Mouse (Mus musculus) T-cell, adult 2 months (primary cell): ENCODE data around the gene Map3k13.
"Not testable (repeated sequence)": the region's sequence is repeated elsewhere in the genome, so short reads cannot be mapped to it uniquely, and the experiment has no call there.

Experiments
- DNase-seq: peaks from one replicate; pipeline ENCODE4 v3.0.0; 2022; ENCODE audit warnings: low spot score

Gene Map3k13

GRCm38 (mm10) chr16:21807786-21808185 lies 13.6 kb downstream of the Map3k13 start:
- DNase-seq, result not testable (repeated sequence)

GRCm38 (mm10) chr16:21813164-21813834 lies 19.2 kb downstream of the Map3k13 start:
- no peak for DNase-seq

DNA sequence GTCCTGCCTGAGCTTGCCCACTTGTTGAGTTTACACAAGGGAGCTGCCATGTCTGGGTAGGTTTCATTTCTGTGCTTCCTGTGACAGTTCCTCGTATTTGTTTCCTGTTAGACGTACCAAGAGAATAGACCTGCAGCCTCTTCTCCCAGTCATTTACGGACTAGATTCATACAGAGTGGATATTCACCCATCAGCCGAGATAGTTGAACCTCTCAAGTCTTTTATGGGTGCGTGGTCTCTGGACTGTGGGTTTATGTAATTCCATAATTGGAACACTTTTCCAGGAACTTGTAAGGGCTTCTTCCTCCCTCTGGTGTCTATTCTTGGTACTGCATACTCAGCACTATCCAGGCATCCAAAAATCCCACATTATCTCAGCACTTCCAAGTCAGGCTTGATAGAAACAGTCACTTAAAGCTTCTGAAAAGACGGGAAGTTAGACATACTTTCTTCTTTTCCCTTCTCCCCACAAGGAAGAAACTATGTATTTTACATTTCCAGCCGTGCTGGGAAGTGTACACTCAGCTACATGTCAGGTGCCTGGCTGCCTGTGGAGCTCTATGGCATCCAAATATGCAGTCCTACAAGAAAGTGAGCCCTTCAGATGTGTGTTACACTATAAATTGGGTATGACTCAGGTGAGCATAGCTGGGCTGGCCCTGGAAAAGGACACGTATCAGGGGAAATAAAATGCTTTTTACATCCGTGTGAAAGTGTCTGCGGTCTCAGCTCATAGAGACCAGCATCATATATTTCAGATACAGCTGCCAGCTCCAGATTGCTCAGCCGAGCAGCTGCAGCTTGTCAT lies 20.9 kb downstream of the Map3k13 start:
- DNase-seq, result no peak

GRCm38 (mm10) chr16:21815669-21816010 lies 21.5 kb downstream of the Map3k13 start:
- DNase-seq, result no peak

DNA sequence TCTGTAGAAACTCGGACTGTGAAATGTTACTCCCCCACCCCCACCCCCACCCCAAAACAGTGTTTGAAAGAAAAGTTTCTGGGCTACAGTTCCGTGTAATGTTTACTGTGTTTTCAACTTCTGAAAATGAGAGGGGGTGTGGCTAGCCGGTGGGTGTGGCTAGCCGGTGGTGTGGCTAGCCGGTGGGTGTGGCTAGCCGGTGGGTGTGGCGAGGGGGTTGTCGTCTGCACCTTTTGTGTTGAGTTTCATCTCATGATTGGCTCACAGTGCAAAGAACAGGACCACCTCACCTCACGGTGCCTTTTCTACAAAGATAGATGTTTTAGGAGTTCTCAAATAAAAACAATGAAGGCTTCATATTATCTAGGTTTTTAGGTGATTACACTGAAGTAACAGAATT lies 24.0 kb downstream of the Map3k13 start:
- DNase-seq, result no peak

DNA sequence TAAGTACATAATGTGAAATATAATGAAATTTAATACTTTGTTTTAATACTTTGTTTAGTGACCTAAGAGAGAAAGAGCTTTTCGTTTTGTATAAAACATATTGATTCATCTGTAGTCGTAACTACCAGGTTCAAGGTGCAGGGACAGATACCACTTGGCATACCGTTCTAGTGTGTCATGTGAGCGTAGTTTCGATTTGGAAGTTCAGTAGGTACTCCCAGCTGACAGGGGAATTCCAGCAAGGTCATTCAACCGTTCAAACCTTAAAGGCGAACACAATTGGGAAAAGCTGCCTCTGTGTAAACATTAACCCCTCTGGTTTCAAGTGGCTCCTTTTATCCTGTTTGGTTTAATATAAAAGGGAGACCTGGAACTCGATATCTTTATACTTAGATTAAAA lies 24.5 kb downstream of the Map3k13 start:
- DNase-seq, result no peak

DNA sequence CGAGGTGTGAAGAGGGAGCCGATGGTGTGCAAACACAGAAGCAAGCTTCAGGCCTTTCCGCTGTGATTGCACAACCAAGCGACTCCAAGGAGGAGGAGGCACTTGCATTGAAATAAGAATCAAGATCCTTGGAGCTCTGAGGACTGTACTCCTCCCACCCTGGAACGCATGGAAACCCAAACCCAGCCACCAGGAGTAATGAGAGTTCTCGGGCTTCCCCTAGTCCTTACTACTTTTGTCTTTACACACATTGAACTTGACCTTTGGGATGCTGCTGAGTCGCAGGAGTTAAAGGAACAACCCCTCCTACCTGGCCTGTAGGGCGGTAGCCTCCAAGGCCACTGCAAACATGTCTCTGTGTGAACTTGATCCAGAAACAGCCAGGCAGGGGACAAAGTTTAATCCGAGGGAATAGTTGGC lies 31.5 kb downstream of the Map3k13 start:
- no peak for DNase-seq

- no peak for DNase-seq
Observed at GRCm38 (mm10) chr16:21827153-21827552, 33.0 kb downstream of the Map3k13 start.

- DNase-seq, result no peak
Observed at GRCm38 (mm10) chr16:21827581-21827980, 33.4 kb downstream of the Map3k13 start.

GRCm38 (mm10) chr16:21829711-21830110 lies 35.6 kb downstream of the Map3k13 start:
- no peak for DNase-seq

DNA sequence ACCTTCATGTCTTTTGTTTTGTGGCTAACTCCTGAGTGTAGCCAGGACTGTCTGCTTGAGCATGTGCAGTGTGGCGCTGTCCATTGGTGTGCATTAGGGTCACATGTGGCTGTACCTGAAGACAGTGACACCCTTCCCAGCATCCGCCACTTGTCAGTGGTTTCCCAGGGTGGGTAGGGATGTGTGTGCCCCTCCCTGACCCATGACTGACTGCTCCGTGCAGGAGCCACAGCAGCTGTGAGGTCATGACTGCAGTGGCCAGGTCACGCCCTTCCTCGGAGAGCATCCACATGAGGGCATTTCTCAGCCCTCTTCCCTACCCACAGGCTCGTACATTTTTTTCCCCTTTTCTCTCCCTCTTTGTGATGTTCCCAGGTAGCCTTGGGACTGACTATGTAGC lies 36.6 kb downstream of the Map3k13 start:
- DNase-seq, result no peak

DNA sequence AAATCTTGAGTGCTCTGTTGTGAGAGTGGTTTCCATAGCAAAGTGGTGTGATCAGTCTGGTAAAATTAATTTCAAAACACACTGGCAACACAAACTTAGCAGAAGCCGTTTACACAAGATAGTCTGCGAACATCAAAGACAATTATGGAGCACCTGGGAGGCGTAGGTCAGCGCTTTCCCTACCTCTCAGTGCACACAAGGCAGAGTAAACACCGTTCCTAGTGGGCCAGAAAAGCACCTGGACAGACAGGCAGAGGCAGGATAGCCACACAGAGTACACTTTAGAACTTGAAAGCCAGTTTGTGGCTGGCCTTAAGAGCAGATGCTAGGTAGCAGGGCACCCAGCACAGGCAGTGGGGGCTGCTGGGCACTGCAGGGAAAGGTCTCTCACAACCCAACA lies 37.6 kb downstream of the Map3k13 start:
- DNase-seq, result no peak

DNA sequence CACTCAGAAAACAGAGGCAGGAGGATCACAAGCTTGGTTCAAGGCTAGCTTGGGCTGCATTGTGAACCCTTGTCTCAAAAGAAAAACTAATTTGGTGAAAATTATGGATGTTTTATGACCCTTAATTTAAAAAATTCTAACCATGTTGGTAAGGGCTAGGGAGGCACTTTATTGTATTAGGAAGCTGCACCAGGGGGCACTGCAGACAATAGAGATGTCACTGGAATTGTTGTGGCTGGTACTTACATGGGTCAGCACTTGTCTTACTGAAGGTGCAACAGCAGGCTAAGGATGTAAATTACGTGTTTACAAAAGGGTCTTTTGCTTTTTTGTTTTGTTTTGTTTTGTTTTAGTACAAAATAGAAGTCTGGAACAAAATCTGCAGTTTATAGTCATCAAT lies 39.3 kb downstream of the Map3k13 start:
- DNase-seq, result no peak

DNA sequence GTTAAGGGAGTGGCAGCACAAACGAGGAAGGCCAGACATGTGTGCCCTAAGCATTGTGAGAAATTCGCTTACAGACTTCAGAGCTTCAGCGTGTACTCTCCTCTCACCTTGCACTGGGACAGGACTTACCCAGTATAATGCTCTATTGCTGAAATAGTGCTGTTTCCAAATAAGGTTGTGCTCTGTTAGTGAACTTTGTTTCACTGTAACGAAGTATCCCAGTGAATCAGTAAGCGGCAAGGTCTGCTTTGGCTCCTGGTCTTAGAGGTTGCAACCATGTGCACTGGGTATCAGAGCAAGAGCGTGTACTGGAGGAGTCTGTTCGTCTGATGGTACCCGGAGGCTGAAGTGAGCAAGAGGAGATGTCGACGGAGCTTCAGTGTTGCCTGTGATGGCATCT lies 39.8 kb downstream of the Map3k13 start:
- DNase-seq, result no peak

GRCm38 (mm10) chr16:21834866-21835583 lies 40.9 kb downstream of the Map3k13 start:
- no peak for DNase-seq

DNA sequence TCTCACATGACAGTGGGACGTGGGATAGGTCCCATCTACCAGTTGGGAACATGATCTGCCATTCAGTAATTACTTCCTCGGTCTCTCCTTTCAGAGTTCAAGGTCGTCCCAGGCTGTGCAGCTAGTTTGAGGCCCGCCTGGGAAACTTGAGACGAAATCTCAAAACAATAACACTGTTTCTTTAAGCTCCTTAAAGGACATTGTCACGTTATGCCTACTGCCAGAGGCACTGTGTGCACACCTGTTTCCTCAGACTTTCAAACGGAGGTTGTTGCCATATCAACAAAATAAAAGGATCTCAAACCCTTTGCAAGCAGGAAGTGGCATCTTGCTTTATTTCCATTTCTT lies 41.4 kb downstream of the Map3k13 start:
- peak; percentile 48 for DNase-seq

DNA sequence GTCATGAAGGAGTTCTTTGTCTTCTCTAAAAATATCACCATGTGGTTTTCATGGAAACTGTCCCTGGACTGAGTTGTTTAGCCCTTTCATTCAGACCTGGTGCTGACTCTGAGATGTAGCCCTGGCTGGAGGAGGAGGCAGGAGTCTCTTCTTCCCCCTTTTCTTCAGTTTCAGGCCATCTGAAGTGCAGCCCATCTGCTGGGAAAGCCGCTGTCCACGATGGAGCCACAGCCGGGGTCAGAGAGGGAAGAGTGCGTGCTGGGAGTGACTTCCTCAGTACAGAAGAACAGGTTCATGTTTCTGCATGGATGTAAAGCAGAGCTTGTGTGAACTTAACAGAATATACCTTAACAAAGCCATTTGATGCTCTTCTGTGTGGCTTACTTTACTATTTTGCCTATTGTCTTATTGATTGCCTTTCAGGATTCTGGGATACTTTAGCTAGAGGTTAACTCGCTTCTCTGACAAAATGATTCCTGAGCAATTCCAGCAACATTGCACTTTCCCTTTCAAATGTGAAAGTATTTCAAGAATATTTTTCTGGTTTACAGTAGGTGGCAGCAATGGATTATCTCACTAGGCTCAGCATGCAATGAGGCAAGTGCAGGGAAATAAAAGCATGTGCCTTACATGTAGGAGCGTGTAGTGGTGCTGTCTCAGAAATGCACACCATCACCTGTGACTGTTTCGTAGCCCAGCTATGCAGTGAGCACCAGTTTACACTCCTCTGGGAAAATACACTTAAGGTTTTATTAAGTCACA lies 42.3 kb downstream of the Map3k13 start:
- peak; percentile 27 for DNase-seq

DNA sequence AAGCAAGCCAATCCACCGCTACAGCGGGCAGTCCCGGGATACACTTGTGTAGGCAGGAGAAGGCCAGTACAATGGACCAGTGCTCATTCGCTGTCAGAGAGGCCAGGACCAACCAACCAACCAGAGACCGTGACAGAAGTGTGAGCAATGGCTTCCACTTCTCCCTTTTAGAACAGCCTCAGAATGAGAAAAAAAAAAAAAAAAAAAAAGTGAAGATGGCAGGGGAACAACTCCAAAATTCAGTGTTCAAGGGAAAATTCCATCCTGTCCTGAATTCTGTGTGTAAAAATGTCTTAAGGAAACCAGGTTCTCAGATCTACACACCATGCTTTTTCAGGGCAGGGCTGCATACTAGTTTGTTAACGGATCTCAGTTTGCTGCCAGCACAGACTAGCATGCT lies 43.5 kb downstream of the Map3k13 start:
- DNase-seq, result no peak

GRCm38 (mm10) chr16:21845800-21846671 lies 51.9 kb downstream of the Map3k13 start:
- peak; percentile 60 for DNase-seq

GRCm38 (mm10) chr16:21848444-21848843 lies 54.3 kb downstream of the Map3k13 start:
- no peak for DNase-seq

- DNase-seq, result no peak
Observed at GRCm38 (mm10) chr16:21848847-21849246, 54.7 kb downstream of the Map3k13 start.
